Mouse (Mus musculus) embryo, embryonic 11 days (tissue): ENCODE measurements around the gene Gm5431.

Experiments
- DNase-seq: peaks from one replicate; pipeline ENCODE4 v3.0.0-alpha.2; 2015

The Gm5431 gene

GRCm38 (mm10) chr11:48838181-48838797 is 63.7 kb downstream of the Gm5431 start:
- DNase-seq = peak; percentile 42
